Mouse (Mus musculus): ENCODE measurements around the gene Dglucy.

DNA sequence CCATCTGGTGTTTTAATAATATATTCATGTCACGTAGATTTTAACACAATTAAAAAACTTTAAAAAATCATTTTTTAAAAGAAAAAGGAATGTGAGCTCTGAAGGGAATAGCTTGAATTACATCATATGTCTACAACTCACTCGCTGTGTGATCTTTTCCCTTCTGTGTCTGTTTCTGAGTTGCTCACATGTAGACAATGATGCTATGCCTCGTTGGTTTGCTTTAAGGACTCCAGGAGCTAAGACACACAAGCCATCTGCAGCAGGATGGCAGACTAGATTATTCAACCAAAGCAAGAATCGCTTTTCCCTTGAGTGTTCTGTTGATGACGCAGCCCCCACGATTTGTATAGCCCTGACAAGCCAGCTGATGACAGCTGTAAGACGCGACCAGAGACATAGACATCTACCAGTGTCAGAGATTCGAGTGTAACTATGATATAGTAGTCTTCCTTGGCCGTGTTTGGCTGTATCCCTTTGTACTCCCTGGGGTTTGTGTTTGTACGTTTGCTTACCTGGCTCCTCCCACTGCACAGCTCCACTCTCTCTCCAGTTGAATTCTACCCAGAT lies 86.7 kb downstream of the Dglucy start:
- no peak for TF ChIP-seq TAL1 (IDR thresholded peaks at IDR 0.05; ENCODE audit: low read length)
- no peak for TF ChIP-seq GATA1 (IDR thresholded peaks at IDR 0.05; ENCODE audit: low read length)

Data from erythroblast, embryonic 14.5 days (primary cell).